Mouse (Mus musculus): ENCODE data around the gene Tlk1. TPM values are rescaled to one million over a fixed set of nuclear protein-coding genes. Genes with fewer than 3 reads are reported as not detected.
"Not testable (repeated sequence)": the region's sequence is repeated elsewhere in the genome, so short reads cannot be mapped to it uniquely, and the experiment has no call there.

The Tlk1 gene
- total RNA-seq, 2 experiments from 2014 or later, result 31.2 to 31.9 TPM

GRCm38 (mm10) chr2:70803696-70804095, 21.8 kb downstream of the Tlk1 start:
- intact Hi-C loops (cut with DNase I), result not testable (repeated sequence)

GRCm38 (mm10) chr2:70802658-70803057, 22.9 kb downstream of the Tlk1 start:
- intact Hi-C loops (cut with DNase I), result no loop called here

More at GRCm38 (mm10) chr2:70803696-70804095, 21.8 kb downstream of the Tlk1 start:
- not testable (repeated sequence) for DNase-seq (ENCODE audit: low spot score)

GRCm38 (mm10) chr2:70801543-70801942, 24.0 kb downstream of the Tlk1 start:
- intact Hi-C loops (cut with DNase I), result no loop called here

More at GRCm38 (mm10) chr2:70802658-70803057, 22.9 kb downstream of the Tlk1 start:
- no peak for DNase-seq (ENCODE audit: low spot score)

GRCm38 (mm10) chr2:70800396-70800795, 25.1 kb downstream of the Tlk1 start:
- DNase-seq (ENCODE audit: low spot score), result no peak
- intact Hi-C loops (cut with DNase I), result no loop called here

More at GRCm38 (mm10) chr2:70801543-70801942, 24.0 kb downstream of the Tlk1 start:
- no peak for DNase-seq (ENCODE audit: low spot score)

- no peak for DNase-seq (ENCODE audit: low spot score)
- intact Hi-C loops (cut with DNase I), result no loop called here
Measured at GRCm38 (mm10) chr2:70793276-70793675, 32.3 kb downstream of the Tlk1 start.

- intact Hi-C loops (cut with DNase I), result no loop called here
- DNase-seq (ENCODE audit: low spot score), result no peak
Measured at GRCm38 (mm10) chr2:70790246-70790645, 35.3 kb downstream of the Tlk1 start.

GRCm38 (mm10) chr2:70789331-70789730, 36.2 kb downstream of the Tlk1 start:
- intact Hi-C loops (cut with DNase I), result no loop called here
- no peak for DNase-seq (ENCODE audit: low spot score)

- intact Hi-C loops (cut with DNase I), result no loop called here
- no peak for DNase-seq (ENCODE audit: low spot score)
Measured at GRCm38 (mm10) chr2:70784447-70784846, 41.1 kb downstream of the Tlk1 start.

- intact Hi-C loops (cut with DNase I), result no loop called here
- no peak for DNase-seq (ENCODE audit: low spot score)
Measured at GRCm38 (mm10) chr2:70783504-70783903, 42.0 kb downstream of the Tlk1 start.

GRCm38 (mm10) chr2:70779634-70780033, 45.9 kb downstream of the Tlk1 start:
- intact Hi-C loops (cut with DNase I), result loop anchor here (1.0 to 2.0 kb wide), 2 partner anchors 45 to 260 kb away; partner anchors contain the start of gene Tlk1
- no peak for DNase-seq (ENCODE audit: low spot score)

- intact Hi-C loops (cut with DNase I), result no loop called here
- no peak for DNase-seq (ENCODE audit: low spot score)
Measured at GRCm38 (mm10) chr2:70776744-70777143, 48.8 kb downstream of the Tlk1 start.

- intact Hi-C loops (cut with DNase I), result no loop called here
Measured at GRCm38 (mm10) chr2:70764734-70765133, 60.8 kb downstream of the Tlk1 start.

GRCm38 (mm10) chr2:70762741-70763140, 62.8 kb downstream of the Tlk1 start:
- intact Hi-C loops (cut with DNase I), result no loop called here
- DNase-seq (ENCODE audit: low spot score), result no peak

More at GRCm38 (mm10) chr2:70764734-70765133, 60.8 kb downstream of the Tlk1 start:
- DNase-seq (ENCODE audit: low spot score), result no peak

- intact Hi-C loops (cut with DNase I), result no loop called here
- DNase-seq (ENCODE audit: low spot score), result no peak
Measured at GRCm38 (mm10) chr2:70752149-70752548, 73.4 kb downstream of the Tlk1 start.

- intact Hi-C loops (cut with DNase I), result no loop called here
- DNase-seq (ENCODE audit: low spot score), result no peak
Measured at GRCm38 (mm10) chr2:70751655-70752054, 73.9 kb downstream of the Tlk1 start.

- intact Hi-C loops (cut with DNase I), result no loop called here
Measured at GRCm38 (mm10) chr2:70742588-70742987, 82.9 kb downstream of the Tlk1 start.

GRCm38 (mm10) chr2:70741901-70742300, 83.6 kb downstream of the Tlk1 start:
- intact Hi-C loops (cut with DNase I), result no loop called here
- DNase-seq (ENCODE audit: low spot score), result no peak

More at GRCm38 (mm10) chr2:70742588-70742987, 82.9 kb downstream of the Tlk1 start:
- no peak for DNase-seq (ENCODE audit: low spot score)

- no peak for DNase-seq (ENCODE audit: low spot score)
- intact Hi-C loops (cut with DNase I), result no loop called here
Measured at GRCm38 (mm10) chr2:70736008-70736407, 89.5 kb downstream of the Tlk1 start.

- intact Hi-C loops (cut with DNase I), result no loop called here
- no peak for DNase-seq (ENCODE audit: low spot score)
Measured at GRCm38 (mm10) chr2:70735534-70735933, 90.0 kb downstream of the Tlk1 start.

- no peak for DNase-seq (ENCODE audit: low spot score)
- intact Hi-C loops (cut with DNase I), result no loop called here
Measured at GRCm38 (mm10) chr2:70727089-70727488, 98.4 kb downstream of the Tlk1 start.

GRCm38 (mm10) chr2:70723610-70724243, 101.8 kb downstream of the Tlk1 start:
- intact Hi-C loops (cut with DNase I), result no loop called here
- DNase-seq (ENCODE audit: low spot score), result no peak

GRCm38 (mm10) chr2:70710878-70711277, 114.7 kb downstream of the Tlk1 start:
- no peak for DNase-seq (ENCODE audit: low spot score)
- intact Hi-C loops (cut with DNase I), result no loop called here
